Mouse (Mus musculus) heart, adult 2 months (tissue): ENCODE results near the gene Smpd2.

ENCODE experiments used
- CTCF ChIP-seq: fragments of 200-600 bp; IDR thresholded peaks from 2 replicates; pipeline ENCODE4 v1.8.1; 2022; ENCODE audit warnings: antibody characterized with exemption, mild to moderate bottlenecking, moderate library complexity
- EP300 ChIP-seq: fragments of 200-500 bp; IDR thresholded peaks from 2 replicates; pipeline ENCODE4 v1.6.1; 2011; ENCODE audit warnings: low read depth, low read length, control low read depth; ENCODE audit not compliant: insufficient read depth
- POLR2A ChIP-seq: fragments of 200-500 bp; IDR thresholded peaks from 2 replicates; pipeline ENCODE4 v1.6.1; 2011; ENCODE audit warnings: mild to moderate bottlenecking, low read depth, low read length, control low read depth; ENCODE audit not compliant: insufficient read depth

GRCm38 (mm10) chr10:41520410-41520673, 30.2 kb upstream of the Smpd2 start:
- no peak for TF ChIP-seq CTCF
- TF ChIP-seq POLR2A: no peak
- no peak for TF ChIP-seq EP300
